Mouse (Mus musculus) lung, postnatal 10 days (tissue): Measurements from ENCODE around the gene Slc22a1.

ENCODE experiments used
- DNase-seq: peaks from one replicate; pipeline ENCODE4 v3.0.0; 2021

Slc22a1 gene

DNA sequence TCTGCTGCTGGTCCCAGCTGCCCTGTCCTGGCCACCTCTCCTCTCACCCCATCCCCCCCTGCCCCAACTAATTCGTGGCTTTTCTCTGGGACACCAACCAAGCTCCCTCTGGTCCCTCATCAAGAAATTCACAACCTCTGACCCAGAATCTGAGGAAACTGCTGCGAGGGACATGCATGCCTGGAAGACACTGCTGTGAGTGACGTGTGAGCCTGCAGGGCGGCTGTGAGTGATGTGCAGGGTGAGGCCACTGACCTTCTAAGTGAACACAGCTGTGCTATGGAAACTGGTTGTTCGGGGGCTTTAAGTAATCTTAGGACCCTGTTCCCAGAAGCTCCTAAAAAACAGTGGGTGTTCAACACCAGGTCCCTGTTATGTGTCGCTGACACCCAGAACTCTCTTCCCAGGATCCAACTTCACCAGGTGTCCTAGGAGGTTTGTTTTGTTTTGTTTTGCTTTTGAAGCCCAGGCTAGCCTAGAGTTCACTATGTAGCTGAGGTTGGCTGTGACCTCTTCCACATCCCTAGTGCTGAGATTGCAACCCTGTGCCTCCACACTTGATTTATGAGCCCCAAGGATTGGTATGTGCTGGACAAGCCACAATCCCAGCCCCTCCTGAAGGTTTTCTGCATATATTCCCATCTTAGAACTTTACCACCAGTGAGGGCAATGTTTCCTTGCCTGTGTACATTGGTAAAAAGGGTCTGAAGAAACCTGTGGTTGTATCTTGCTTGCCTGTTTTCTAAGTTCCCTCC, 44.5 kb downstream of the Slc22a1 start:
- DNase-seq, result peak; percentile 62

DNA sequence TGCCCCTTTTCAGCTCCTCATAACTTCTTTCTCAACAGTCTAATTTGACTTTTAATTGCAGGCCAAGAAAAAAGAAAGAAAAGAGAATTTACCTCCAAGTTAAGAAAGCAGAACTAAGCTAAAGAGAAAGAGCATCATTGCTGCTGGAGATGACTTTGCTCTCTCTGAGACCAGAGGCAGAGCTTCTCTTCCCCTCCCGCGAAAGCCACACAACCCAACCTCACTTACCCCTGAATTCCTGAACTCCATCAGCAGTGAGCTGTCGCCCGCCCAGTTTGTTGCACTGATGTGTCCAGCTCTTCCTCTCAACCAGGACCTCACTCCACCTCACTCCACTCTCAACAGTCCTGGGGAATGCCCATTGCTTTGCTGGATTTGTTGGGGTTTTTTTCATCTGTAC, 47.6 kb downstream of the Slc22a1 start:
- DNase-seq, result no peak

DNA sequence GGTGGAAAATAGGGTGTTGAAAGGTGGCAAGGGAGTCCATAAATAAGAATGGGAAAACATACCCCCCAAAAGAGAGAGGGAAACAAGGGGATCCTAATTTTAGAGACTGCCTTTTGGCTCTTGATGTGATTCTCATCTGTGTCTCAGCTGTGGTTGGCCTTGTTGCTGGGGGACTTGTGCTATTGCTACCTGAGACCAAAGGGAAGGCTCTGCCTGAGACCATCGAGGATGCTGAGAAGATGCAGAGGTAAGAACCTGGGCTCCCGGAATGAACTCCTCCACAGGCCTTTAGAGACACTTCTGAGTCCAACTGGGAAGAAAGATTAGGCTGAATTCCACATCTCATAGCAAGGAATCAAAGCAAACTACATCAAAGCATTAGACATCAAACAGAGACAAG, 56.0 kb downstream of the Slc22a1 start:
- no peak for DNase-seq

DNA sequence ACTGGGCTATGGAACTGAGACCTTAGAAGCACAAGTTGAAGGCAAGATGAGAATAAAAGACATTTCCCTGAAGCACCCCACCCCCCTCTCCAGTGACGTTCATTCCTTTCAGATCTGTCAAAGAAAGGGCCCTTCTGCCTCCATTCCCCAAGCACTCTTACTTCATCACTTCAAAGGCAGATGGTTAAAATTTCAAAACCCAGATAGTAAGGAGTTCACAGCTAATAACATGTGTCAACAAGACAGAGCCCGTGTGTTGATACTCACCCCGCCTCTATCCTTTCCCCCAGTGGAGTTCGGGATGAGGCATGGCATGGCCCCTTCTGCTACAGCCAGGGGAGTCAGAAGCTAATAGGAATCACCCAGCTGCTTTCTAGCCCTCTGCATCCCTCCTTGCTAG, 60.2 kb downstream of the Slc22a1 start:
- peak; percentile 58 for DNase-seq

DNA sequence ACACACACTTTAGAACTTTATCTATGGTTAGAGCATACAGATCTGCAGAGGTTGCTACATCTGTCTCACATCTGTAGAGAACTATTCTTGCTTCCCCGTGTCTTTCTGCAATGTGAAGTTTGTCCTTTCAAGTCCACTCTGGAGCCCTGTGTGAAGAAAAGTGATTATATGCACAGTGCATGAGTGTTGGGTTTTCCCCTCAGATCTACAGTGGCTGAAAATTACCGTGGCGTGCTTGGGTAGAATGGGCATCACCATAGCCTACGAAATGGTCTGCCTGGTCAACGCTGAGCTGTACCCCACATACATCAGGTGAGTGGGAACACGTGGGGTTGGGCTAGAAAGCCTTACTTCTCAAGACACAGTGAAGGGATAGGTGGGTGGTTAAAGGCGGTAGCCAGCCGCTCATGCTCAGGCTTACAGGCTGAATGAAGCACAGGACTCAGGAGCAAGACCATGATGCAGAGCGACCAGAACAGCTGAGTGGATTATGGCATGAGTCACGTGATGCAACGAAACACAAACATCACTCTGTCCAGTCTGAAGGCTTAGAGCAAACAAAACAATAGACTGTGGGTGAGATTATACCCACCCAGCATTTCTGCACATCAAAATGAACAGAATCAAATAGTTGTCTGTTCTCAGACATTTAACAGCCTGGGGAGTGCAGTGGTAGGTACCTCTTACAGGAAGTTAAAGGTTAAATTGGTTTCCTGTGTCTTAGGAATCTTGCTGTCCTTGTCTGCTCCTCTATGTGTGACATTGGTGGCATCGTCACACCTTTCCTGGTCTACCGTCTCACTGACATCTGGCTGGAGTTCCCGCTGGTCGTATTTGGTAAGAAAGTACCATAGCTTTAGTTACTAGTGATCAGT, 60.9 kb downstream of the Slc22a1 start:
- no peak for DNase-seq

DNA sequence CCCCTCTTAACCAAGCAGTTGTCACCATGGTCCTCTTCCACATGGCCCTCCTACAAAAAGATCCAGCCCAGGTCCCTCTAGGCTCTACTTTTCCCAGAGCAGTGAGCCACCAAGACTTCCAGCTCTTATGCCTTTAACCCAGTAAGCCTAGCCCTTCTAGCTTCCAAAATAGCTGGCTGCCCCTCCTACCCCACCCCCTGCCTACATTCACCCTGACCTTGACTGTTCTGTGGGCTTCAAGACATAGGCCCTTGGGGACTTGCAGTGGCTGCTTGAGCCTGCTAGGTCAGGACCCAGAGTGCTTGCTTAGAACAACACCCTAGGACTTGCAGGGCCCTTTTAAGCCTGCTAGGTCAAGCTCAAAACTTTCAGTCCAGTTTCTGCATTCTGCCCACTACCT, 68.4 kb downstream of the Slc22a1 start:
- DNase-seq, result no peak

DNA sequence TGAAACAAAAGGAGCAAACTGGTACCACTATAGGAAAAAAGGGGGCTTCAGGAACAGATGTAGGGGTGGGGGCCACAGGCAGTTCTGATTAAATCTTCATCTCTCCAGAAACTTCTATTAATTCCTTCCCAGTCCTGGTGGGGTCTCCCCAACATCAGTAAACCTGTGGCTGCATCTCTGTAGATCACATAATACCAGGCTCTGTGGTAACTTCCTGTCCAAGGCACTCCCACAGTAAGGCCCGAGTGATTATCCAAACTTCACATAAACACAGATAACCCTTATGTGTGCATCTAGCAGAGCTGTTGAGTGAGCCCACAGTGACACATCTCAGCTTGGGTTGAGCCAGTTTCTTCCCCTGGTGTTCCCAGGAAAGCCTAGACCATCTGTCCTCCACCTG, 69.0 kb downstream of the Slc22a1 start:
- DNase-seq, result no peak
